Comparison of ENCODE assay signal across 22 mouse cellular contexts in genomic region chr6:71145288-71145989, GRCm38 (mm10). TPM values are rescaled to one million over a fixed set of nuclear protein-coding genes. Genes with fewer than 3 reads are reported as not detected.
A peak's percentile ranks its signal among the peaks of the same experiment; 100 is the strongest.
DNase-seq lines count a peak whose midpoint lies in the region; ATAC-seq and TF ChIP-seq lines count a peak whose summit lies in the region.
"Had no signal": no experiment of that assay in that cellular context is flagged by ENCODE, and none has a peak within 500 bp of the region (broad histone marks: within the 10 kb centered on the region; RNA-seq: fewer than 3 reads in every experiment).

No protein-coding gene starts in this region.

- H3K79me2 ChIP-seq in liver, adult 2 months (ENCODE audit: control insufficient read depth, insufficient read depth, low read length): no peaks in the 10 kb centered on the region

- DNase-seq in adrenal gland, postnatal 14 days: peak; percentile 31
- DNase-seq in adrenal gland, adult 18-20 months (ENCODE audit: low spot score in 2 of 2): no peak
- peak; percentile 86 for DNase-seq in kidney, adult 9 months
- DNase-seq in liver, adult 2 months (ENCODE audit: extremely low read depth, low read depth, low spot score): peak; percentile 87
- no peak for DNase-seq in stomach, postnatal 0 days (ENCODE audit: low spot score)
- no peak for DNase-seq in lung, postnatal 10 days
- DNase-seq in gastrocnemius, adult 18-20 months (ENCODE audit: low spot score): no peak
- DNase-seq: cerebellum, adult 11-12 months; gastrocnemius, adult 2 months; heart, postnatal 4 days; layer of hippocampus, postnatal 36 days; lung, postnatal 14 days; right cerebral cortex, postnatal 25 days; thymus, postnatal 4 days had no signal

- no peaks in the 10 kb centered on the region for H3K9me3 ChIP-seq in stomach, postnatal 0 days (ENCODE audit: control insufficient read depth, low read length)
- no peaks in the 10 kb centered on the region for H3K9me3 ChIP-seq in forebrain, embryonic 16.5 days (ENCODE audit: control insufficient read depth, low read length)
- H3K9me3 ChIP-seq: embryonic facial prominence, embryonic 13.5 days; forebrain, embryonic 12.5 days; heart, embryonic 10.5 days; limb, embryonic 12.5 days; midbrain, embryonic 10.5 days had no signal

- H3K4me2 ChIP-seq in stomach, postnatal 0 days (replicated peaks; ENCODE audit: low read depth): no peak overlapping the region
- no peak overlapping the region for H3K4me2 ChIP-seq in forebrain, embryonic 16.5 days (ENCODE audit: low read length)

- H3K36me3 ChIP-seq in liver, adult 2 months (ENCODE audit: control insufficient read depth, insufficient read depth, low read length): no peaks in the 10 kb centered on the region
- no peaks in the 10 kb centered on the region for H3K36me3 ChIP-seq in stomach, postnatal 0 days (ENCODE audit: control insufficient read depth, insufficient read depth, low read length)
- H3K36me3 ChIP-seq in forebrain, embryonic 16.5 days (ENCODE audit: control insufficient read depth, insufficient read depth): no peaks in the 10 kb centered on the region
- H3K36me3 ChIP-seq: embryonic facial prominence, embryonic 13.5 days; forebrain, embryonic 12.5 days; heart, embryonic 10.5 days; limb, embryonic 12.5 days; midbrain, embryonic 10.5 days had no signal

- H3K27ac ChIP-seq in liver, adult 2 months (replicated peaks; ENCODE audit: insufficient read depth, low read depth, low read length): peak overlapping the region; percentile 76
- peak overlapping the region; percentile 53; the same call in 1 of the 2 replicates for H3K27ac ChIP-seq in stomach, postnatal 0 days (replicated peaks)
- H3K27ac ChIP-seq in forebrain, embryonic 16.5 days (ENCODE audit: low read length): no peak overlapping the region
- H3K27ac ChIP-seq: embryonic facial prominence, embryonic 13.5 days; forebrain, embryonic 12.5 days; heart, embryonic 10.5 days; limb, embryonic 12.5 days had no signal

- H3K27me3 ChIP-seq in liver, adult 2 months (ENCODE audit: control insufficient read depth, insufficient read depth, low read length): no peaks in the 10 kb centered on the region
- no peaks in the 10 kb centered on the region for H3K27me3 ChIP-seq in stomach, postnatal 0 days (ENCODE audit: control insufficient read depth, insufficient read depth, low read length)
- no peaks in the 10 kb centered on the region for H3K27me3 ChIP-seq in forebrain, embryonic 16.5 days (replicated peaks; ENCODE audit: control insufficient read depth, insufficient read depth, low read length)
- H3K27me3 ChIP-seq: embryonic facial prominence, embryonic 13.5 days; limb, embryonic 12.5 days had no signal

- 0 out of 2 replicates have a peak, but pooled peaks have one; percentile 4 for TF ChIP-seq CTCF in liver, adult 2 months (IDR thresholded peaks at IDR 0.05; ENCODE audit: low read depth, low read length)
- no peak for TF ChIP-seq CTCF in stomach, postnatal 0 days (IDR thresholded peaks at IDR 0.05; ENCODE audit: low read depth)

- H3K9ac ChIP-seq in liver, adult 2 months (ENCODE audit: low read depth, low read length): no peak overlapping the region
- peak overlapping the region; percentile 14; the same call in 1 of the 2 replicates for H3K9ac ChIP-seq in stomach, postnatal 0 days (ENCODE audit: low read length)
- no peak overlapping the region for H3K9ac ChIP-seq in forebrain, embryonic 16.5 days (replicated peaks; ENCODE audit: low read depth, low read length)
- H3K9ac ChIP-seq: embryonic facial prominence, embryonic 13.5 days; forebrain, embryonic 12.5 days; limb, embryonic 12.5 days had no signal

- no peak overlapping the region for H3K4me3 ChIP-seq in liver, adult 2 months (ENCODE audit: insufficient read depth, low read depth, low read length)
- H3K4me3 ChIP-seq in stomach, postnatal 0 days (ENCODE audit: low read depth, low read length): no peak overlapping the region
- no peak overlapping the region for H3K4me3 ChIP-seq in forebrain, embryonic 16.5 days (replicated peaks; ENCODE audit: low read length)
- H3K4me3 ChIP-seq: embryonic facial prominence, embryonic 13.5 days; forebrain, embryonic 12.5 days; heart, embryonic 10.5 days; midbrain, embryonic 10.5 days; myocyte had no signal

- TF ChIP-seq EP300 in stomach, postnatal 0 days (optimal IDR thresholded peaks at IDR 0.05): no peak

- ATAC-seq in stomach, postnatal 0 days (ENCODE audit: low FRiP score, low TSS enrichment): no peak
- ATAC-seq in forebrain, embryonic 16.5 days: no peak

- WGBS in liver, adult 2 months: 41% methylated on average over 3 of the region's 3 CpGs
- 56% methylated on average over 3 of the region's 3 CpGs for WGBS in stomach, postnatal 0 days
- 64% methylated on average over 3 of the region's 3 CpGs for WGBS in forebrain, embryonic 16.5 days

- TF ChIP-seq POLR2A in liver, adult 2 months (IDR thresholded peaks at IDR 0.05; ENCODE audit: extremely low read depth, insufficient read depth, low read length): no peak

- H3K4me1 ChIP-seq in liver, adult 2 months (ENCODE audit: control insufficient read depth, insufficient read depth, low read length): peaks cover 18% of the 10 kb centered on the region
- no peaks in the 10 kb centered on the region for H3K4me1 ChIP-seq in stomach, postnatal 0 days (replicated peaks; ENCODE audit: control insufficient read depth, insufficient read depth)
- H3K4me1 ChIP-seq in forebrain, embryonic 16.5 days (replicated peaks; ENCODE audit: control insufficient read depth, insufficient read depth, low read length): peaks cover 6% of the 10 kb centered on the region
- H3K4me1 ChIP-seq: forebrain, embryonic 12.5 days; limb, embryonic 12.5 days had no signal

RNA-seq across cellular contexts. Expression of gene Thnsl2, which starts 1.2 kb away (rescaled TPM):
- 13.7 and 14.0 TPM in 2 replicates for total RNA-seq in adrenal gland, postnatal 14 days (2021)
- total RNA-seq in adrenal gland, adult 18-20 months (2021): 10 to 100 TPM; 16.6 to 17.3 TPM
- total RNA-seq in liver, adult 2 months (2014; rRNA removed): 54.5 and 69.7 TPM in 2 replicates
- 50.1 and 57.4 TPM in 2 replicates for polyA plus RNA-seq in liver, adult 2 months (2012; rRNA removed)
- 10.0 TPM in 2 replicates for polyA plus RNA-seq in stomach, postnatal 0 days (2015; fragmentation: Nextera tagmentation; extraction: Ambion mirVana)
- 1 to 10 TPM; 7.6 to 9.2 TPM for total RNA-seq in gastrocnemius, adult 18-20 months (2021)
- 3.2 and 3.3 TPM in 2 replicates for polyA plus RNA-seq in forebrain, embryonic 16.5 days (2015; fragmentation: Nextera tagmentation; extraction: Ambion mirVana)

RNA-seq across cellular contexts. Expression of gene Fabp1, which starts 54.2 kb away (rescaled TPM):
- total RNA-seq in adrenal gland, postnatal 14 days (2021): 12.8 and 306 TPM in 2 replicates
- total RNA-seq in adrenal gland, adult 18-20 months (2021): not detected
- 4,448 and 10,515 TPM in 2 replicates for total RNA-seq in liver, adult 2 months (2014; rRNA removed)
- polyA plus RNA-seq in liver, adult 2 months (2012; rRNA removed): 1,879 and 1,952 TPM in 2 replicates
- polyA plus RNA-seq in stomach, postnatal 0 days (2015; fragmentation: Nextera tagmentation; extraction: Ambion mirVana): 208 and 210 TPM in 2 replicates
- 1 to 10 TPM in 1 of 2 experiments, not detected in 1; 2.6 TPM for total RNA-seq in gastrocnemius, adult 18-20 months (2021)
- polyA plus RNA-seq in forebrain, embryonic 16.5 days (2015; fragmentation: Nextera tagmentation; extraction: Ambion mirVana): not detected in 2 replicates
- total RNA-seq: common myeloid progenitor, adult 5-6 weeks; gastrocnemius, adult 2 months; heart, postnatal 4 days; layer of hippocampus, postnatal 36 days had no signal
- polyA plus RNA-seq: embryonic facial prominence, embryonic 13.5 days; forebrain, embryonic 12.5 days; limb, embryonic 12.5 days; midbrain, embryonic 10.5 days; myocyte had no signal

Comparison
In these comparisons a context has a peak if more than half of its experiments do, and no peak if none do; other contexts are left out.
1. DNase-seq: peak in adrenal gland, postnatal 14 days (single experiment), kidney, adult 9 months (single experiment) and liver, adult 2 months (single experiment); none in adrenal gland, adult 18-20 months (0 of 2), stomach, postnatal 0 days (single experiment), lung, postnatal 10 days (single experiment) and gastrocnemius, adult 18-20 months (single experiment).